Mouse (Mus musculus) cerebellum, adult 18-20 months (tissue): ENCODE data around the gene Vmn1r26.
"Not testable (repeated sequence)": the region's sequence is repeated elsewhere in the genome, so short reads cannot be mapped to it uniquely, and the experiment has no call there.

Experiments used
- DNase-seq, 2 experiments: peaks; one replicate each; pipeline ENCODE4 v3.0.0; 2021

The Vmn1r26 gene

DNA sequence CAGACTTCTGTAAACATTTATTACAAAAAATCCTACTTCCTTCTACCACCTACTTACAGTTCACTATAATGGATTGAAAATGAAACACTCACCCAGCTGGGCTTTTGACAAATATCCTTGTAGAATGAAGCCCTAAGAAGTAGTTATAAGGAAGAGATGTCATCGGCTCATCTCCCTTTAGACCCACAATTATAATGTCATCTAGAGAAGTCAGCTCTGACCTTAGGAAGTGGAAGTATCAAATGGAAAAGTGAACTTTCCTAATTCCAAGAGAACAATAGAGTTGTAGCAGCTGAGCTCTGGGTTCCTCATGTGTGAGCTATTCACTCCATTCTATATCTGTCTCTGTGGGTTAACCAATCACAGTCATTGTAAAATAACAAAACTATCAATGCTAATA is at the start of gene Vmn1r26:
TSS of gene Vmn1r26 (minus strand) at position 101 of the 400 bp plus-strand sequence.
- no peak for DNase-seq

DNA sequence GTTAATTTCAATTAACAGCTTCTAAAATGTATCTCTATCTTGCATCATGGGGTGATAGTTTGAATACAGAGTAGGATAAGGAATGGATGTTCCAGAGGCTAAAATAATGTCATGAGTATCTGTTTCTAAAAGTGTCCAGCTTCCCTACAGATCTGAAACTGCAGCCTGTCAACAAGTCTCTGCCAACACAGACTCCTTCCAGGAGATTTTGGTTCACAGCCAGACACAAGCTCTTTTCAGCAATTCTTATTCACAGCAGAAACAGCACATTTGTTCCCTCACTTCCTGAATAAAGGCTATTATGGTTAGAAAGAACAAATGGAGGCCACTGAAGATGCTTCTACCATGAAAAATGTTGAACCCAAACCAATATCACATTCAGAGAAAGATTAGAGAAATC is 29.1 kb upstream of the Vmn1r26 start:
- no peak for DNase-seq

DNA sequence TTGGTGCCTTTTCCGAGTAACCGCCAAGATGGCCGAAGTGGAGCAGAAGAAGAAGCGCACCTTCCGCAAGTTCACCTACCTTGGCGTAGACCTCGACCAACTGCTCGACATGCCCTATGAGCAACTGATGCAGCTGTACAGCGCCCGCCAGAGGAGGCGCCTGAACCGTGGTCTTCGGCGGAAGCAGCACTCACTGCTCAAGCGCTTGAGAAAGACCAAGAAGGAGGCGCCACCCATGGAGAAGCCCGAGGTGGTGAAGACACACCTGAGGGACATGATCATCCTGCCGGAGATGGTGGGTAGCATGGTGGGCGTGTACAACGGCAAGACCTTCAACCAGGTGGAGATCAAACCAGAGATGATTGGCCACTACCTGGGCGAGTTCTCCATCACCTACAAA is 2.5 kb upstream of the Vmn1r26 start:
- DNase-seq = peak in 1 of 2 experiments; percentile 1

DNA sequence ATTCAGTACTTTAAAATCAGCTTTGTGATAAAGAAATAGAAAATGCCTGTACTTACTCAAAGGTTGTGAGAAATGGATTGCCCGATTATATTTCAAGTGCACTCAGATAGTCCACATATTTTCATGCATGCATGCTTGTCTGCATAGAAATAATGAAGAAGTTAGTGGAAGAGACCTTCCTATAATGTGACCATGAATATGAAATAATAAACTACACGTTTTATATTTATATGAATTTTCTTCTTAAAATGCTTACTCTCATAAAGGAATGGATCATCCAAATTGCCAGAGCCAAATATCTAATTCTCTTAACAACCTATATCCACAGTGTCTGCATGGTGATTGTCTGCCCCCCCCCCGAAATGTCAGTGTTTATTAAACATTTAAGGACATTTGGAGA is 34.2 kb downstream of the Vmn1r26 start, which contains the start of gene Vmn1r25:
TSS of gene Vmn1r25 (minus strand) at position 101 of the 400 bp plus-strand sequence.
- DNase-seq = no peak

DNA sequence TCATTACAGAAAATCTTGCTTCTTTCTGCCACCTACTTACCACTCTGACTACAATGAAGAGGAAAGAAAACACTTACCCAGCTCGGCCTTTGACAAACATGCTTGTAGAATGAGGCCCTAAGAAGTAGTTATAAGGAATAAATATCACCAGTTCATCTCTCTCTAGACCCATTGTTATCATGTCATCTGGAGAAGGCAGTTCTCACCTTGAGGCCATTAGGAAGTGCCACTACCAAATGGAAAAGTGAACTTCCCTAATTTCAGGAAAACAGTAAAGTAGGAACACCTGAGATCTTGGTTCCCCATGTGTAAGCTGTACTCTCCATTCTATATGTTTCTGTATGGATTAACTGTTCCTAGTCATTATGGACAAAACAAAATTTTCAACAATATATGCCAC is 53.6 kb downstream of the Vmn1r26 start, which contains the start of gene Vmn1r24:
TSS of gene Vmn1r24 (minus strand) at position 101 of the 400 bp plus-strand sequence.
- not testable (repeated sequence) for DNase-seq
